Mouse (Mus musculus) limb, embryonic 13.5 days (tissue): ENCODE data around the gene Prdm1. TPM values are rescaled to one million over a fixed set of nuclear protein-coding genes. Genes with fewer than 3 reads are reported as not detected.

Source experiments
- ATAC-seq: fragments of 200-750 bp; cut with Nextera tagmentation; 2 replicates; pipeline ENCODE4 v1.8.0; 2017; ENCODE audit warnings: low read depth, moderate number of reproducible peaks, moderate TSS enrichment; ENCODE audit not compliant: low FRiP score
- H3K27ac ChIP-seq: fragments of 300-500 bp; sonication (generic); 2 replicates; pipeline ENCODE4 v1.5.1; 2015; ENCODE audit warnings: inconsistent platforms, mild to moderate bottlenecking, moderate library complexity
- H3K27me3 ChIP-seq: fragments of 300-500 bp; sonication (generic); 2 replicates; pipeline ENCODE4 v1.6.1; 2015; ENCODE audit warnings: mild to moderate bottlenecking, inconsistent platforms
- H3K36me3 ChIP-seq: fragments of 300-500 bp; sonication (generic); 2 replicates; pipeline ENCODE4 v1.6.1; 2015; ENCODE audit warnings: inconsistent platforms, mild to moderate bottlenecking, moderate library complexity
- H3K4me1 ChIP-seq: fragments of 300-500 bp; sonication (generic); 2 replicates; pipeline ENCODE4 v1.6.1; 2015; ENCODE audit warnings: inconsistent platforms
- H3K4me2 ChIP-seq: fragments of 300-500 bp; sonication (generic); replicated peaks from 2 replicates; pipeline ENCODE4 v1.6.1; 2015; ENCODE audit warnings: inconsistent platforms, mild to moderate bottlenecking, moderate library complexity
- H3K4me3 ChIP-seq: fragments of 300-500 bp; sonication (generic); 2 replicates; pipeline ENCODE4 v1.5.1; 2015; ENCODE audit warnings: moderate library complexity, mild to moderate bottlenecking, inconsistent platforms
- H3K9ac ChIP-seq: fragments of 300-500 bp; sonication (generic); 2 replicates; pipeline ENCODE4 v1.6.1; 2015; ENCODE audit warnings: mild to moderate bottlenecking, inconsistent platforms
- H3K9me3 ChIP-seq: fragments of 300-500 bp; sonication (generic); 2 replicates; pipeline ENCODE4 v1.6.1; 2016; ENCODE audit warnings: inconsistent platforms
- WGBS: fragments of 180-500 bp; shearing (Covaris S2); methylation state at CpG from one replicate; pipeline ENCODE4 v1.1.7; 2015; 5-methylcytosine and 5-hydroxymethylcytosine counted together
- polyA plus RNA-seq: library from polyadenylated mRNA; unstranded; fragments of >200 nt; fragmentation: Nextera tagmentation; extraction: Ambion mirVana; gene quantifications from 2 replicates; pipeline ENCODE4 v1.2.1, GENCODE M21; 2015

The Prdm1 gene
- polyA plus RNA-seq, 1 experiment from 2014 or later: 4.3 TPM

GRCm38 (mm10) chr10:44526751-44527591 is 1.3 kb downstream of the Prdm1 start:
- peak; percentile 7; the same call in 1 of the 2 replicates for ATAC-seq
- Histone ChIP-seq H3K36me3 (no peaks in the 10 kb centered on the region), H3K27ac (no peak overlapping the region), H3K27me3 (peaks cover 40% of the 10 kb centered on the region), H3K9me3 (no peaks in the 10 kb centered on the region), H3K4me2 (peak overlapping the region; percentile 83), H3K4me3 (peak overlapping the region; percentile 38), H3K9ac (peak overlapping the region; percentile 51), H3K4me1 (peaks cover 22% of the 10 kb centered on the region)
- 1% methylated on average over 31 of the region's 31 CpGs for WGBS

- 52% methylated on average over 6 of the region's 6 CpGs for WGBS
- H3K36me3 ChIP-seq: no peaks in the 10 kb centered on the region
- H3K9ac ChIP-seq: no peak overlapping the region
- H3K4me2 ChIP-seq: no peak overlapping the region
- no peak overlapping the region for H3K4me3 ChIP-seq
- no peaks in the 10 kb centered on the region for H3K4me1 ChIP-seq
- ATAC-seq: no peak
- peaks cover 3% of the 10 kb centered on the region; the same call in 1 of the 2 replicates for H3K27me3 ChIP-seq
- H3K9me3 ChIP-seq: no peaks in the 10 kb centered on the region
- no peak overlapping the region for H3K27ac ChIP-seq
Measured at GRCm38 (mm10) chr10:44520189-44520588, 8.1 kb downstream of the Prdm1 start.

- no peak overlapping the region for H3K9ac ChIP-seq
- WGBS: 81% methylated on average over 7 of the region's 7 CpGs
- H3K9me3 ChIP-seq: no peaks in the 10 kb centered on the region
Measured at GRCm38 (mm10) chr10:44518631-44519030, 9.7 kb downstream of the Prdm1 start.

GRCm38 (mm10) chr10:44513108-44513507 is 15.2 kb downstream of the Prdm1 start:
- H3K4me3 ChIP-seq: no peak overlapping the region
- no peaks in the 10 kb centered on the region for H3K36me3 ChIP-seq
- no peak overlapping the region for H3K27ac ChIP-seq
- H3K4me1 ChIP-seq: no peaks in the 10 kb centered on the region
- 92% methylated on average over 5 of the region's 5 CpGs for WGBS
- H3K27me3 ChIP-seq: no peaks in the 10 kb centered on the region
- H3K9me3 ChIP-seq: no peaks in the 10 kb centered on the region
- H3K9ac ChIP-seq: no peak overlapping the region
- H3K4me2 ChIP-seq: no peak overlapping the region
- no peak for ATAC-seq

More at GRCm38 (mm10) chr10:44518631-44519030, 9.7 kb downstream of the Prdm1 start:
- Histone ChIP-seq H3K36me3 (no peaks in the 10 kb centered on the region), H3K4me3 (no peak overlapping the region), H3K4me2 (no peak overlapping the region), H3K4me1 (no peaks in the 10 kb centered on the region), H3K27me3 (no peaks in the 10 kb centered on the region), H3K27ac (no peak overlapping the region)
- no peak for ATAC-seq

- ATAC-seq: no peak
- Histone ChIP-seq H3K4me3 (no peak overlapping the region), H3K36me3 (no peaks in the 10 kb centered on the region), H3K9me3 (no peaks in the 10 kb centered on the region), H3K9ac (no peak overlapping the region), H3K27ac (no peak overlapping the region), H3K27me3 (no peaks in the 10 kb centered on the region), H3K4me2 (no peak overlapping the region), H3K4me1 (0 out of 2 replicates have a peak, but pooled peaks cover 3% of the 10 kb centered on the region)
- WGBS: 81% methylated on average over 3 of the region's 3 CpGs
Measured at GRCm38 (mm10) chr10:44511029-44511428, 17.3 kb downstream of the Prdm1 start.

- H3K4me3 ChIP-seq: no peak overlapping the region
- no peaks in the 10 kb centered on the region for H3K27me3 ChIP-seq
- peaks cover 3% of the 10 kb centered on the region; the same call in 1 of the 2 replicates for H3K4me1 ChIP-seq
- H3K9ac ChIP-seq: no peak overlapping the region
- no peak overlapping the region for H3K4me2 ChIP-seq
- H3K27ac ChIP-seq: no peak overlapping the region
- ATAC-seq: no peak
- WGBS: 86% methylated on average over 7 of the region's 7 CpGs
- no peaks in the 10 kb centered on the region for H3K36me3 ChIP-seq
- no peaks in the 10 kb centered on the region for H3K9me3 ChIP-seq
Measured at GRCm38 (mm10) chr10:44508649-44509048, 19.7 kb downstream of the Prdm1 start.

- Histone ChIP-seq H3K27ac (no peak overlapping the region), H3K9me3 (no peaks in the 10 kb centered on the region), H3K4me2 (no peak overlapping the region), H3K27me3 (no peaks in the 10 kb centered on the region), H3K4me3 (no peak overlapping the region), H3K4me1 (peaks cover 3% of the 10 kb centered on the region; the same call in 1 of the 2 replicates), H3K9ac (no peak overlapping the region), H3K36me3 (no peaks in the 10 kb centered on the region)
- 47% methylated on average over 2 of the region's 2 CpGs for WGBS
- no peak for ATAC-seq
Measured at GRCm38 (mm10) chr10:44507984-44508383, 20.3 kb downstream of the Prdm1 start.

- ATAC-seq: no peak
- Histone ChIP-seq H3K4me2 (no peak overlapping the region), H3K27me3 (0 out of 2 replicates have a peak, but pooled peaks cover 3% of the 10 kb centered on the region), H3K4me1 (peaks cover 10% of the 10 kb centered on the region), H3K4me3 (no peak overlapping the region), H3K27ac (no peak overlapping the region), H3K9ac (no peak overlapping the region), H3K36me3 (no peaks in the 10 kb centered on the region), H3K9me3 (no peaks in the 10 kb centered on the region)
- WGBS: 80% methylated on average over 13 of the region's 13 CpGs
Measured at GRCm38 (mm10) chr10:44502891-44503290, 25.4 kb downstream of the Prdm1 start.

- peak; percentile 28 for ATAC-seq
Measured at GRCm38 (mm10) chr10:44499897-44500519, 28.3 kb downstream of the Prdm1 start.

GRCm38 (mm10) chr10:44493818-44494492 is 34.3 kb downstream of the Prdm1 start:
- no peak overlapping the region for H3K4me3 ChIP-seq
- no peaks in the 10 kb centered on the region for H3K27me3 ChIP-seq
- H3K36me3 ChIP-seq: no peaks in the 10 kb centered on the region
- H3K4me2 ChIP-seq: no peak overlapping the region
- no peak for ATAC-seq
- no peak overlapping the region for H3K27ac ChIP-seq
- WGBS: 51% methylated on average over 15 of the region's 15 CpGs
- H3K9me3 ChIP-seq: no peaks in the 10 kb centered on the region
- H3K4me1 ChIP-seq: 0 out of 2 replicates have a peak, but pooled peaks cover 9% of the 10 kb centered on the region
- no peak overlapping the region for H3K9ac ChIP-seq

More at GRCm38 (mm10) chr10:44499897-44500519, 28.3 kb downstream of the Prdm1 start:
- peaks cover 8% of the 10 kb centered on the region for H3K4me1 ChIP-seq
- no peaks in the 10 kb centered on the region for H3K36me3 ChIP-seq
- no peak overlapping the region for H3K27ac ChIP-seq
- no peak overlapping the region for H3K9ac ChIP-seq
- peak overlapping the region; percentile 59 for H3K4me2 ChIP-seq
- peak overlapping the region; percentile 31 for H3K4me3 ChIP-seq
- 18% methylated on average over 15 of the region's 15 CpGs for WGBS
- 0 out of 2 replicates have a peak, but pooled peaks cover 3% of the 10 kb centered on the region for H3K27me3 ChIP-seq
- H3K9me3 ChIP-seq: no peaks in the 10 kb centered on the region

GRCm38 (mm10) chr10:44492815-44493525 is 35.3 kb downstream of the Prdm1 start:
- Histone ChIP-seq H3K9ac (no peak overlapping the region), H3K27me3 (no peaks in the 10 kb centered on the region), H3K36me3 (no peaks in the 10 kb centered on the region), H3K4me1 (0 out of 2 replicates have a peak, but pooled peaks cover 11% of the 10 kb centered on the region), H3K4me2 (no peak overlapping the region), H3K4me3 (no peak overlapping the region), H3K9me3 (no peaks in the 10 kb centered on the region), H3K27ac (no peak overlapping the region)
- WGBS: 40% methylated on average over 8 of the region's 8 CpGs
- no peak for ATAC-seq
